Mouse (Mus musculus) lung, embryonic 14.5 days (tissue): ENCODE data around the gene Tbc1d5. TPM values are rescaled to one million over a fixed set of nuclear protein-coding genes. Genes with fewer than 3 reads are reported as not detected.

Experiments
- ATAC-seq: fragments of 200-750 bp; cut with Nextera tagmentation; 2 replicates; pipeline ENCODE4 v1.8.0; 2017; ENCODE audit warnings: mild to moderate bottlenecking, moderate TSS enrichment, moderate library complexity; ENCODE audit not compliant: insufficient read depth
- DNase-seq: peaks from one replicate; pipeline ENCODE4 v3.0.0-alpha.2; 2015
- H3K27ac ChIP-seq: fragments of 300-500 bp; sonication (generic); 2 replicates; pipeline ENCODE4 v1.5.1; 2014; ENCODE audit warnings: low read depth, mild to moderate bottlenecking, moderate library complexity
- H3K27me3 ChIP-seq: fragments of 300-500 bp; sonication (generic); 2 replicates; pipeline ENCODE4 v1.6.1; 2014; ENCODE audit warnings: low read length, control low read depth; ENCODE audit not compliant: insufficient read depth
- H3K36me3 ChIP-seq: fragments of 300-500 bp; sonication (generic); 2 replicates; pipeline ENCODE4 v1.6.1; 2014; ENCODE audit warnings: control low read depth; ENCODE audit not compliant: insufficient read depth
- H3K4me1 ChIP-seq: fragments of 300-500 bp; sonication (generic); 2 replicates; pipeline ENCODE4 v1.6.1; 2014; ENCODE audit warnings: antibody characterized with exemption, control low read depth; ENCODE audit not compliant: insufficient read depth
- H3K4me2 ChIP-seq: fragments of 300-500 bp; sonication (generic); 2 replicates; pipeline ENCODE4 v1.6.1; 2014; ENCODE audit warnings: mild to moderate bottlenecking
- H3K4me3 ChIP-seq: fragments of 300-500 bp; sonication (generic); 2 replicates; pipeline ENCODE4 v1.5.1; 2014; ENCODE audit warnings: low read depth, low read length
- H3K9ac ChIP-seq: fragments of 300-500 bp; sonication (generic); 2 replicates; pipeline ENCODE4 v1.6.1; 2014
- H3K9me3 ChIP-seq: fragments of 300-500 bp; sonication (generic); 2 replicates; pipeline ENCODE4 v1.6.1; 2016; ENCODE audit warnings: low read depth, low read length, control low read depth
- CTCF ChIP-seq: IDR thresholded peaks from 2 replicates; pipeline ENCODE4 v1.5.1; 2016; ENCODE audit warnings: antibody characterized with exemption, low read depth
- whole genome bisulfite sequencing: fragments of 180-500 bp; shearing (Covaris S2); extraction: QIAGEN DNeasy Blood & Tissue Kit; methylation state at CpG from one replicate; pipeline ENCODE4 v1.1.7; 2014; 5-methylcytosine and 5-hydroxymethylcytosine counted together
- polyA plus RNA-seq: library from polyadenylated mRNA; unstranded; fragments of >200 nt; fragmentation: Nextera tagmentation; extraction: Ambion mirVana; gene quantifications from 2 replicates; pipeline ENCODE4 v1.2.1, GENCODE M21; 2014

Gene Tbc1d5
- polyA plus RNA-seq, 1 experiment from 2014 or later = 13.4 TPM

DNA sequence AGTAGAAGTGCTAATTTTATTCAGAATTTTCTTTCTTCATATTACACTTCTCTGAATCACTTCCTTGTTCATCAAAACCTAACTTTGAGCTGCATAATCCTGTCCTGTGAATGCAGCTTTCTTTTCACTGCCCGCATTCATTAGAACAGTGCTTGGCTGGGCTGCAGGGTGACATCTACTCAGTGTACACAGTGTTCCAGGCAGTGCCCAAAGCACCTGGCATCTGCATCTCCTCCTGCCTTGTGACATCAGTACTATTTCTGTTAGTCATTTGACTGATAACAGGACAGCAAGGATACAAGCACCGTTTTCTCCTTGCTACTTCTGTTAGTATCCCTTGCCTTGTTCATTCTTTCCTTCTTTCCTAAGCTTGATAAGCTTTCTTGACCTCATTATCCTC is 25.5 kb upstream of the Tbc1d5 start:
- no peak for TF ChIP-seq CTCF
- 79% methylated on average over 2 of the region's 2 CpGs for WGBS

DNA sequence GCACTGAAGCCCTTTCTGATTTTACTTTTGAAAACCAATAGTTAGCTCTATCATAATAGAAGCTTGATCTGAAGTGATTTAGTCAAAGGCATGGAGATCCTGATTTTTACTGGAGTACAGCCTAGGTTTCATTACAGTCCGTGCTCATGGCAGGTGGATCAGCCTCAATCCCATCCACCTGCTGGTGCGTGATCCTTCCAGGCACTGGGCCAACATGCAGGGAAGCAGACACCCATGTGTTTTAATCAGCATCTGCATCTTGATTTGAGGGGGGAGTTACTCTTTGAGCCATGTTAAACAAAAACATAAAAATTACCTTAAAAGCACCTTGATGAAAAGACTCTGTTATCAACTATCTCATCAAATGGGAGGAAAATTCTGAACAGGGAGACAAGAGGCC is 16.4 kb upstream of the Tbc1d5 start:
- Histone ChIP-seq H3K27ac (no peak overlapping the region), H3K4me3 (no peak overlapping the region), H3K27me3 (no peaks in the 10 kb centered on the region), H3K9ac (no peak overlapping the region), H3K4me2 (no peak overlapping the region), H3K4me1 (no peaks in the 10 kb centered on the region), H3K36me3 (no peaks in the 10 kb centered on the region), H3K9me3 (no peaks in the 10 kb centered on the region)
- DNase-seq (no peak), ATAC-seq (no peak)
- 77% methylated on average over 2 of the region's 2 CpGs for WGBS
- TF ChIP-seq CTCF = no peak

More for the DNA sequence above, 25.5 kb upstream of the Tbc1d5 start:
- Histone ChIP-seq H3K27ac (no peak overlapping the region), H3K27me3 (no peaks in the 10 kb centered on the region), H3K9ac (no peak overlapping the region), H3K4me1 (no peaks in the 10 kb centered on the region), H3K4me2 (no peak overlapping the region), H3K36me3 (no peaks in the 10 kb centered on the region), H3K4me3 (no peak overlapping the region), H3K9me3 (no peaks in the 10 kb centered on the region)
- ATAC-seq = no peak
- DNase-seq = no peak

DNA sequence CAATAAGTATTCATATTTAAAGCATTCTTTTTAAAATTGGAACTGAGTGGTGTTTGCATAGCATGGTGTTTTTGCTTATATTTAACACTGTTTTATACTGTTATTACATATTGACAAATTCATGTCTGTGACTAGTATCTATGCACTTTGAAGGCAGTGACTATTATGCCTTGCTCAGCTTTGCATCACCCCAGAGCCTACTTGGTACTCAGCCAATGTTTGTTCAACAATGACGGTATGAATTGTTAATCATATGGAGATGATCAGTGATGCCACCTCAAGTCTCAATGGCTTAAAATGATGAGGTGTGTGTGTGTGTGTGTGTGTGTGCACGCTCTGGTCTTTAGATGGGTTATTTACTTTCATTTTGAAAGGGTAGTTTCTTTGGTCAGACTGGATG is 15.6 kb upstream of the Tbc1d5 start:
- Histone ChIP-seq H3K4me2 (no peak overlapping the region), H3K9me3 (no peaks in the 10 kb centered on the region), H3K27ac (no peak overlapping the region), H3K4me3 (no peak overlapping the region), H3K27me3 (no peaks in the 10 kb centered on the region), H3K4me1 (no peaks in the 10 kb centered on the region), H3K9ac (no peak overlapping the region), H3K36me3 (no peaks in the 10 kb centered on the region)
- DNase-seq (no peak), ATAC-seq (no peak)
- TF ChIP-seq CTCF = no peak
- WGBS = 62% methylated on average over 2 of the region's 2 CpGs

DNA sequence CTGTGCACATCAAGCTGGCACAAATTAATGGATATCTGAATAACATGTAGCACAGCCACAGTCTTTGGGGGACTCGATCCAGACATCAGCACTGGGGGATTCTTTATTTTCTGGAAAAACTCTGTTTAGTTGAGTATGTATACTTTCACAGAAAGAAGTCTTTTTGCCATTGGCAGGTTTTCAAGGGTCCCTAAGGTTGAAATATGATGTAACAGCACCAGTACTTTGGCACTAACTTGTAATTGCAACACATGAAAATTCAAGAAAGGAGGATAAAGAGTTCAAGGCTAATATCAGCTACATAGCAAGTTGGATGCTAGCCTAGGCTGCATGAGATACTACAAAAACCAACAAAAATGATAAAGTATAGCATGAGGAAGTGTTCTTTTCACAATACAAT is 12.2 kb upstream of the Tbc1d5 start:
- DNase-seq = no peak
- H3K4me3 ChIP-seq = no peak overlapping the region
- no peak overlapping the region for H3K27ac ChIP-seq
- no peak for ATAC-seq
- H3K27me3 ChIP-seq = no peaks in the 10 kb centered on the region
- no peak overlapping the region for H3K4me2 ChIP-seq
- no peaks in the 10 kb centered on the region for H3K4me1 ChIP-seq
- 73% methylated on average over 1 of the region's 1 CpGs for WGBS
- no peak overlapping the region for H3K9ac ChIP-seq
- H3K9me3 ChIP-seq = no peaks in the 10 kb centered on the region
- H3K36me3 ChIP-seq = no peaks in the 10 kb centered on the region
- no peak for TF ChIP-seq CTCF

DNA sequence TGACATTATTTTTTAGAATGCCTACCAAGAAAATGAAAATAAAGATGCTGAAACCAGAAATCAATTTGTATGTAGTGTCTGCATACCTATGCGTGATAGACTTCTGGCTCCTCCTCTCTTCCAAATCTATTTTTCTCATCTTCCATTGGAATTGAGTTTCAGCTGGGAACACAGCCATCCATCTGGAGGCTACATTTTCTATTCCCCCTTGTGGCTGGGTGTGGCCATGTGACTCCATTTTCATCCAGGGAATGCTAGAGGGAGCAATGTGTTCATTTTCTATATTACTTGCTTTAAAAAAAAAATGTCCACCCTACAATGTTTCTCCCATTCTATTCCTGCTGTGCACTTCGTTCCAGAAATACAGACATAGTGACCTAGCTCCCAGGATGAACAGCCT is 3.6 kb upstream of the Tbc1d5 start:
- no peak overlapping the region for H3K9ac ChIP-seq
- no peak overlapping the region for H3K27ac ChIP-seq
- H3K36me3 ChIP-seq = no peaks in the 10 kb centered on the region
- DNase-seq = no peak
- H3K4me2 ChIP-seq = no peak overlapping the region
- 85% methylated on average over 2 of the region's 2 CpGs for WGBS
- ATAC-seq = no peak
- no peaks in the 10 kb centered on the region; the same call in 1 of the 2 replicates for H3K4me1 ChIP-seq
- no peak for TF ChIP-seq CTCF
- H3K27me3 ChIP-seq = no peaks in the 10 kb centered on the region
- no peaks in the 10 kb centered on the region for H3K9me3 ChIP-seq
- no peak overlapping the region for H3K4me3 ChIP-seq

DNA sequence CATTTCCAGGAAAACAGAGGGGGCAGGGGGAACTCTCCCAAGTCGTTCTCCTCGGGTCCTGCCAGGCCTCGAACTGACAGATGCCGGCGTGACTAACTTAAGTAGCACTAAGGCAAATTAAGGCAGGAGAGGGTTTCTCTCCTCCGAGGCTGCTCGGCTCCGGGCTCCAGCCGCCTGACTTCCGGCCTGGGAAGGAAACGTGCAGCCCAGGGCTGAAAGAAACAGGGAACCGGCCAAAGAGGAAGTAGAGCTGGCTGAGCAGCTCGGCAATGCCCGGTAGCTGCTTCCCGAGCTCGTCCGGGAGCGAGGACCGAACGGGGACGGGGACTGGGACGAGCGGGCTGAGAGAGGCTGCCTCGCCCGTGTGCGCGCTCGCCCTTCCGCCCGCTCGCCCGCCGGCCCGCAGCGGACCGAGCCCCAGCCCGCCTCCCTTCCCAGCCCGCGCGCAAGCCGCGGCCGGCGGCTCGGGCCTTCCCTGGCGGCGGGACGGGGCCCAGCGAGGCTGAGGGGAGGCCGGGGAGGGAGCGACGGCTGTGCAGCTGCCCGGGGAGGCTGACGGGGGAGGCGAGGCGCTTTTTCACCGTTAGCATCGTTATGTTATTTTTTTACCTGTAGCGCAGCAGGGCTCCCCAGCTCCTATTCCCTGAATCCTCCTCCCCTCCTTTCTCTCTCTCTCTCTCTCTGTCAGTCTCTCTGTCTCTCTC is 509 bp downstream of the Tbc1d5 start:
- no peak for TF ChIP-seq CTCF
- under 1% methylated on average over 59 of the region's 59 CpGs for WGBS
- DNase-seq = peak; percentile 80
- ATAC-seq = peak; percentile 83
- Histone ChIP-seq H3K9me3 (no peaks in the 10 kb centered on the region), H3K27me3 (no peaks in the 10 kb centered on the region), H3K4me3 (peak overlapping the region; percentile 77), H3K4me1 (no peaks in the 10 kb centered on the region; the same call in 1 of the 2 replicates), H3K36me3 (no peaks in the 10 kb centered on the region), H3K4me2 (peak overlapping the region; percentile 75), H3K9ac (peak overlapping the region; percentile 98), H3K27ac (peak overlapping the region; percentile 99)

DNA sequence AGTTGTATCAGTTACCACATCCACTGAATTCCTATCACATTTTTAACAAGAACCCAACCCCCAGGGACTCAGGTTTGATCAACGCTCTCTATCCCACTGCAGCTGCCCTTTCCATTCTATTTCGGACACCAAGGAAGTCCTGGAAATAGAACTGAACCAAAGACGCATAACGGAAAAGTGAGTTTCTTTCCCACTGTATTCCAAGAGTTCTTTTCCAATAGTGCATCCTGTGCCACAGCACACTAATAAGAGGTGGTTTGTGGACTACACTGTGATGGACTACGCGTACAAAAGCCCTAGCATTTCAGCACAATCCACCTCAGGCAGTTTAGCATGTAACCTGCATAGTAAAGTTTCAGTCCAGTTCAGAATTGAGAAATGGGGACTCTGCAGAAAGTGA is 1.2 kb downstream of the Tbc1d5 start:
- no peak for ATAC-seq
- DNase-seq = peak; percentile 28
- Histone ChIP-seq H3K9ac (peak overlapping the region; percentile 98), H3K4me2 (peak overlapping the region; percentile 75), H3K36me3 (no peaks in the 10 kb centered on the region), H3K27me3 (no peaks in the 10 kb centered on the region), H3K27ac (peak overlapping the region; percentile 99), H3K9me3 (no peaks in the 10 kb centered on the region), H3K4me1 (no peaks in the 10 kb centered on the region; the same call in 1 of the 2 replicates), H3K4me3 (peak overlapping the region; percentile 77)
- TF ChIP-seq CTCF = no peak
- WGBS = 32% methylated on average over 6 of the region's 6 CpGs
